ENCODE assay signal across 9 mouse cellular contexts in genomic region chr19:4628819-4629218, GRCm38 (mm10). TPM values are rescaled to one million over a fixed set of nuclear protein-coding genes. Genes with fewer than 3 reads are reported as not detected.
DNase-seq lines count a peak whose midpoint lies in the region; ATAC-seq and TF ChIP-seq lines count a peak whose summit lies in the region.
"Had no signal": no experiment of that assay in that cellular context is flagged by ENCODE, and none has a peak within 500 bp of the region (broad histone marks: within the 10 kb centered on the region; RNA-seq: fewer than 3 reads in every experiment).

No protein-coding gene starts in this region.

- H3K27me3 ChIP-seq in hindbrain, embryonic 16.5 days (replicated peaks; ENCODE audit: control insufficient read depth, insufficient read depth, low read length) = no peaks in the 10 kb centered on the region
- H3K27me3 ChIP-seq in lung, embryonic 14.5 days (ENCODE audit: insufficient read depth, low read length) = no peaks in the 10 kb centered on the region

- ATAC-seq in hindbrain, embryonic 16.5 days = no peak
- no peak for ATAC-seq in lung, embryonic 14.5 days (ENCODE audit: insufficient read depth)

- peaks cover 21% of the 10 kb centered on the region for H3K4me1 ChIP-seq in hindbrain, embryonic 16.5 days (ENCODE audit: control insufficient read depth, insufficient read depth, low read depth, low read length)
- peaks cover 10% of the 10 kb centered on the region; the same call in 1 of the 2 replicates for H3K4me1 ChIP-seq in lung, embryonic 14.5 days (ENCODE audit: insufficient read depth)

- H3K4me3 ChIP-seq in hindbrain, embryonic 16.5 days (ENCODE audit: low read length) = no peak overlapping the region
- no peak overlapping the region for H3K4me3 ChIP-seq in lung, embryonic 14.5 days (ENCODE audit: low read depth, low read length)
- H3K4me3 ChIP-seq: heart, embryonic 13.5 days had no signal

- peak; percentile 63 to 66 for DNase-seq in adrenal gland, adult 18-20 months (ENCODE audit: low spot score in 2 of 2)
- no peak for DNase-seq in adrenal gland, adult 8-10 months
- DNase-seq in urinary bladder, postnatal 14 days (ENCODE audit: low spot score) = peak; percentile 70
- DNase-seq in urinary bladder, adult 18-20 months (ENCODE audit: low spot score in 2 of 2) = no peak
- peak; percentile 76 for DNase-seq in embryo, embryonic 9.5 days (ENCODE audit: extremely low spot score)
- DNase-seq in lung, embryonic 14.5 days = peak; percentile 85
- peak; percentile 94 for DNase-seq in retina, postnatal 1 day

- H3K4me2 ChIP-seq in hindbrain, embryonic 16.5 days (ENCODE audit: low read length) = no peak overlapping the region
- H3K4me2 ChIP-seq in lung, embryonic 14.5 days = no peak overlapping the region
- H3K4me2 ChIP-seq: heart, embryonic 13.5 days had no signal

- 0 out of 2 replicates have a peak overlapping the region, but pooled peaks have one; percentile 31 for H3K27ac ChIP-seq in hindbrain, embryonic 16.5 days (ENCODE audit: low read depth, low read length)
- no peak overlapping the region for H3K27ac ChIP-seq in lung, embryonic 14.5 days (ENCODE audit: low read depth)
- H3K27ac ChIP-seq: heart, embryonic 13.5 days had no signal

- 0% methylated on average over 1 of the region's 1 CpGs for WGBS in hindbrain, embryonic 16.5 days
- WGBS in lung, embryonic 14.5 days = 0% methylated on average over 1 of the region's 1 CpGs

- H3K9me3 ChIP-seq in hindbrain, embryonic 16.5 days (ENCODE audit: control insufficient read depth, low read length) = no peaks in the 10 kb centered on the region
- H3K9me3 ChIP-seq in lung, embryonic 14.5 days (ENCODE audit: low read depth, low read length) = no peaks in the 10 kb centered on the region
- H3K9me3 ChIP-seq: heart, embryonic 13.5 days had no signal

- H3K9ac ChIP-seq in hindbrain, embryonic 16.5 days (ENCODE audit: low read depth, low read length) = no peak overlapping the region
- H3K9ac ChIP-seq in lung, embryonic 14.5 days = no peak overlapping the region
- H3K9ac ChIP-seq: heart, embryonic 13.5 days had no signal

- peak; percentile 84 for TF ChIP-seq CTCF in lung, embryonic 14.5 days (IDR thresholded peaks at IDR 0.05; ENCODE audit: low read depth)

- H3K36me3 ChIP-seq in hindbrain, embryonic 16.5 days (ENCODE audit: control insufficient read depth, insufficient read depth, low read length) = peaks cover under 1% of the 10 kb centered on the region; the same call in 1 of the 2 replicates
- H3K36me3 ChIP-seq in lung, embryonic 14.5 days (ENCODE audit: insufficient read depth) = peaks cover 5% of the 10 kb centered on the region; the same call in 1 of the 2 replicates

RNA-seq across cellular contexts. Expression of gene Rce1, which starts 3.4 kb away (rescaled TPM):
- total RNA-seq in adrenal gland, adult 18-20 months (2021) = 10 to 100 TPM; 34.1 to 38.1 TPM
- total RNA-seq in adrenal gland, adult 8-10 months (2022) = 10 to 100 TPM; 34.0 to 47.7 (median 38.9) TPM
- 51.8 and 54.8 TPM in 2 replicates for polyA plus RNA-seq in hindbrain, embryonic 16.5 days (2015; fragmentation: Nextera tagmentation; extraction: Ambion mirVana)
- 72.6 and 74.7 TPM in 2 replicates for polyA plus RNA-seq in lung, embryonic 14.5 days (2014; fragmentation: Nextera tagmentation; extraction: Ambion mirVana)

RNA-seq across cellular contexts. Expression of gene Lrfn4, which starts 13.4 kb away (rescaled TPM):
- total RNA-seq in adrenal gland, adult 18-20 months (2021) = 1 to 10 TPM; 4.4 to 7.7 TPM
- 1 to 10 TPM; 3.9 to 9.3 (median 6.5) TPM for total RNA-seq in adrenal gland, adult 8-10 months (2022)
- polyA plus RNA-seq in hindbrain, embryonic 16.5 days (2015; fragmentation: Nextera tagmentation; extraction: Ambion mirVana) = 8.0 and 10.5 TPM in 2 replicates
- polyA plus RNA-seq in lung, embryonic 14.5 days (2014; fragmentation: Nextera tagmentation; extraction: Ambion mirVana) = 10.0 and 10.1 TPM in 2 replicates

Comparison
In these comparisons a context has a peak if more than half of its experiments do, and no peak if none do; other contexts are left out.
1. DNase-seq: peak in adrenal gland, adult 18-20 months (2 of 2), urinary bladder, postnatal 14 days (single experiment), embryo, embryonic 9.5 days (single experiment), lung, embryonic 14.5 days (single experiment) and retina, postnatal 1 day (single experiment); none in adrenal gland, adult 8-10 months (single experiment) and urinary bladder, adult 18-20 months (0 of 2).